Mouse (Mus musculus) heart, postnatal 4 days (tissue): ENCODE results near the gene Ugt1a9. TPM values are rescaled to one million over a fixed set of nuclear protein-coding genes. Genes with fewer than 3 reads are reported as not detected.

Experiments
- DNase-seq: peaks from one replicate; pipeline ENCODE4 v3.0.0; 2021
- total RNA-seq, 2 experiments: library from RNA; stranded (reverse); gene quantifications; 2 replicates each; pipeline ENCODE4 v1.2.3; 2021

Ugt1a9 gene
- total RNA-seq, 2 experiments from 2014 or later = not detected

DNA sequence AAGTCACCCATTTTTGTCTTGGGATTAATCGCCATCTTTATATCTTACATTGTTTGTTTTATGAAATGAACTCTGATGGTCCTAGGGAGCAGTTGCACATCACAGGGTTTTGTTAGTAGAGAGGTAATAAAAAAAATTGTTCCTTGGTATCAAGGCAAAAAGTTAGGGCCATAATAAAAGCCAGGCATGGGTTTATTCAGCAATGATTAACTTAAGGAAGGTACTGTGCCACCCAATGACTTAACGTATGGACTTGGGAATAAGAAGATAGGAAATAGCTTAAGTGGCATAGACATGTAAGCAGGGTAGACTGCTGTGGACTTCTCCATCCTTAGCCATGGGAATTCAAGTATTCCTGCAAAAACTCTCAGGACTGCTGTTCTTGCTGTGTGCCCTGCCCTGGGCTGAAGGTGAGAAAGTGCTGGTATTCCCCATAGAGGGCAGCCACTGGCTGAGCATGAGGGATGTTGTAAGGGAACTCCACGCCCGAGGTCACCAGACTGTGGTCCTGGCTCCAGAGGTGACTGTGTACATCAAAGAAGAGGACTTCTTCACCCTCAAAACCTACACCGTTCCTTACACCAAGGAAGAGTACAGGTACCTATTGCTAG, 115.8 kb downstream of the Ugt1a9 start:
- no peak for DNase-seq

DNA sequence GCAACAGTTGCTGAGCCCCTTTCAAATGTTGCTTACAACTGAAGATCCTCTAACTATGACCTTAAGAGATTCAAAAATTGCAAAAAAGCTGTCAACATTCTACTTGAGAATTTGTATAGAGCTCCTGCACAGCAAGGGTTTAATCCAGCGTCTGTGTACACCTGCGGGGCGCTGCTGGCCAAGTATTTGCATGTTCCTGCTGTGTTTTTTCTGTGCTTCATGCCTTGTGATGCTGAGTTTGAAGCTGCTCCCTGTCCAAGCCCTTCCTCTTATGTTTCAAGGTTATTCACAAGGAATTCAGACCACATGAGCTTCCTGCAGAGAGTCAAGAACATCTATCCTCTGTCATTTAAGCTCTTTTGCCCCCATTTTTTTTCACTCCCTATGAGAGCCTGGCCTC, 121.5 kb downstream of the Ugt1a9 start:
- no peak for DNase-seq

DNA sequence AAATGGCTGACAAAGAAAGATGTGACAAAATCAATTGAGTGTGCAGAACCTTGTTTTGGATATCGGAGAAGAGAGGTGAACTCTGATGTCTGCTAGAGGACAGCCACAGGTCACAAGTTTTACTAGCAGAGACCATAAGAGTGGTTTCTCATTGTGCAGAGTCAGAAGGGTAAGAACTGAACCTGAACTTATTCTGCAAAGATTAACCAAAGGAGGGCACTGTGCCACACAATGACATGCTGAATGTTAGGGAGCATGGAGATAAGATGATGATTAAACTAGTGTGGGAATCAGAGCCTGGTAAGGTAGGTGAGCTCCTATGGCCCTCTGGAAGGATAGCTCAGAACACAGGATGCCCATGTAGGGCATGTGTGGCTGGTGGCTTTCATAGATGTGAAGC, 125.1 kb downstream of the Ugt1a9 start:
- no peak for DNase-seq

DNA sequence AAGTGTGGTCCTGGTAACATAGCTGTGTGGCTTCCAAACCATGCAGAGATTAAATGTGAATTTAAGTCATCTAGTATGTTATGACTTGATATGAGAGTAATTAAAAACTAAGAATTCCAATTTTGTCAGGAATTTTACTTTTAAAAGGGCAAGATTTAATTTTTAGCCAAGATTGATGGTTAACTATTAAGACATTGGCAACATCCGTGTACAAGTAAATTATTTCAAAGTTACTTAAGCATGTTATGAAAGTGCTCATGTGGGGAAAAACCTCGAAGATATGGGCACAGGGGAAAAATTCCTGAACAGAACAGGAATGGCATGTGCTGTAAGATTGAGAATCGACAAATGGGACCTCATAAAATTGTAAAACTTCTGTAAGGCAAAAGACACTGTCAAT, 126.8 kb downstream of the Ugt1a9 start:
- DNase-seq = no peak

DNA sequence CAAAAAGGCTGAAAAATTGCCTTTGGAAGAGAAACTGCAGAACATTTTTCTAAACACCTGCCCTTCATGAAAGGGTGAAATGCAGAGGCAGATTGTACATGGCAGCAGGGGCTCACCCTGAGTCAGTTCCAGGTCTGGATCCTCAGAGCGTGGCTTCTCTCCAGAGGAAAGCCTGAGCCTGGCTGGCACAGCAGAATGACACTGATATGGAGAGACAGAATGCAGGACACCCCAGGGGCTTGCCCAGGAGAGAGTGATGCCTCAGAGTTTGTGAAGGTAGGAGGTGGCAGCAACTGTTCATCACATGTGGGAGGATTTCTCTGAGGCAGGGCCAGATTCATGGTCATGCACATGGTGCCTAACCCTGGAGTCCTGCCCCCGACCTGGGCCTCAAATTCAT, 129.4 kb downstream of the Ugt1a9 start:
- DNase-seq = no peak

DNA sequence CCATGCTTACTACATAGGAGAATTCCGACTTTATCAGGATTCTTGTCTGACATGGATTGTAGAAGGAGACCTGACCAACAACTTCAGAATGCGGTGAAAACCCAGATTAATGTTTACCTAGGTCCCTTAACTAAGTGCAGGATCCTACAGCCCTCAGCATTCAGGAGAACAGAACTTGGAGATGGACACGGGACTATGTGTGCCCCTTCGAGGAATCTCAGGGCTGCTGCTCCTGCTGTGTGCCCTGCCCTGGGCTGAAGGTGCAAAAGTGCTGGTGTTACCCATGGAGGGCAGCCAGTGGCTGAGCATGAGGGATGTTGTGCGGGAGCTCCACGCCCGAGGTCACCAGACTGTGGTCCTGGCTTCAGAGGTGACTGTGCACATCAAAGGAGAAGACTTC, 129.9 kb downstream of the Ugt1a9 start, which contains the start of gene Ugt1a2:
Ugt1a2 (plus strand) TSS at position 146 of the 400 bp plus-strand sequence.
- DNase-seq = no peak

DNA sequence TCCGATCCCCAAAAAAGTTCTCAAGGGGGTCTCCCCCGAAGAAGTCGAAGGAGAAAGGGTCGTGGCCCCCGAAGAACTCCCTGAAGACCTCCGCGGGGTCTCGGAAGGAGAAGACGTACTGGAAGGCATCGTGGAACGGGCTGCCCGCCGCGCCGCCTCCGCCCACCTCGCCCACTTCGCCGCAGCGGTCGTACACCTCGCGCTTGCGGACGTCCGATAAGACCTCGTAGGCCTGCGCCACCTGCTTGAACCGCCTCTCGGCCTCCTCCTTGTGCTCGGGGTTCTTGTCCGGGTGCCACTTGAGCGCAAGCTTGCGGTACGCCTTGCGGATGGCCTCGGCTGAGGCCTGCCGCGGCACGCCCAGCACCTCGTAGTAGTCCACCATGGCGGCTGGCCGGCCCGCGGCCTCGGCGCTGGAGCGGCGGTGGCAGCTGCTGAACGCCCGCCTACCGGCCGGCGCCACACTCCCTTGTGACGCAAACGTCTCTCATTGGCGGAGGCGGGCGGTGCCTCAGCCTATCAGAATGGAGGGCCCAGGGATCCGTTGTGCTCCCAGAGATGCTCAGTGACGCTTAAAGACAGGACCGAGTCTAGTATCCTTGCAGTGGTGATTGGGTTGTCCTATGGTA, 134.8 kb downstream of the Ugt1a9 start, which contains the start of gene Dnajb3:
Dnajb3 (minus strand) TSS at position 489 of the 629 bp plus-strand sequence.
- DNase-seq = peak; percentile 80

DNA sequence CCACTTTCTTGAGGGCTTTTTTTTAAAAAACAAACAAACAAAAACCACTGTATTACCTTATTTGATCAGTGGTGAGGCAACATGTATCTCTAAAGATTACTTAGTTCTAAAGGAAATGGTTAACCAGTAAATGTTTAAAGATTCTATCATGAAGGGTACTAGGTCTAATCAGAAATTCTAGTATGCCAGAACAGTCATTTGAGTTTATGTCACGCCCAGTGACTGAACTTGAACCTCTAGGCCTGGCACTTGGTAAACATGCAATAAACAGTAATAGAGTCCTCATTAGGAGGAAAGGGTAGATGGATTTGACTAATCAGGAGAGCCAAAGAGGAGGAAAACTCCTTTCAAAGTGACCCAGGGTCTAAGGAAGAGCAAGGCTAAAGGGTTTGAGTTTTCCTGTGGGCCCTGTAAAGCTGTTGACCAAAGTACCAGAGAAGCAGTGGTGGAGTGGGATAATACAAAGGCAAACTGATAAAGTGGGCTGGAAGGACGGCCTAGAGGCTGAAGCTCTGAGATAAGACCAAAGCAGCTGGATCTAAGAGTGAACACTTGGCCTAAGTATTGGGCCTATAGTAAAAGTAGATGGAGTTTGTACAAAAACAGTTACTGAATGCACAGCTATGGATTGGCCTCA, 136.4 kb downstream of the Ugt1a9 start:
- DNase-seq = no peak

DNA sequence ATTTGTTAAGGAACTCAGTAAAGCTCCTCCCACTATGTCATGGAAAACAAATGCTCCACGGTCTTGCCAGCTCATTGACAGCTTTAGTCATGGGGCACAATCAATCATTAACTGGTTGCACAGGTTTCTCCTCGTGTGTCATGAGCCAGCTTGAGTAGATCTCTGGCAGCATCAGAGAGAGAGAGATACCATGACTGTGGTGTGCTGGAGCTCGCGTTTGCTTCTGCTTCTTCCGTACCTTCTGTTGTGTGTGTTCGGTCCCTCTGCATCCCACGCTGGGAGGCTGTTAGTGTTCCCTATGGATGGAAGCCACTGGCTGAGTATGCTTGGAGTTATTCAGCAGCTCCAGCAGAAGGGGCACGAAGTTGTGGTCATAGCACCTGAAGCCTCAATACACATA, 141.2 kb downstream of the Ugt1a9 start, which contains the start of gene Ugt1a1:
Ugt1a1 (plus strand) TSS at position 148 of the 400 bp plus-strand sequence.
- no peak for DNase-seq

DNA sequence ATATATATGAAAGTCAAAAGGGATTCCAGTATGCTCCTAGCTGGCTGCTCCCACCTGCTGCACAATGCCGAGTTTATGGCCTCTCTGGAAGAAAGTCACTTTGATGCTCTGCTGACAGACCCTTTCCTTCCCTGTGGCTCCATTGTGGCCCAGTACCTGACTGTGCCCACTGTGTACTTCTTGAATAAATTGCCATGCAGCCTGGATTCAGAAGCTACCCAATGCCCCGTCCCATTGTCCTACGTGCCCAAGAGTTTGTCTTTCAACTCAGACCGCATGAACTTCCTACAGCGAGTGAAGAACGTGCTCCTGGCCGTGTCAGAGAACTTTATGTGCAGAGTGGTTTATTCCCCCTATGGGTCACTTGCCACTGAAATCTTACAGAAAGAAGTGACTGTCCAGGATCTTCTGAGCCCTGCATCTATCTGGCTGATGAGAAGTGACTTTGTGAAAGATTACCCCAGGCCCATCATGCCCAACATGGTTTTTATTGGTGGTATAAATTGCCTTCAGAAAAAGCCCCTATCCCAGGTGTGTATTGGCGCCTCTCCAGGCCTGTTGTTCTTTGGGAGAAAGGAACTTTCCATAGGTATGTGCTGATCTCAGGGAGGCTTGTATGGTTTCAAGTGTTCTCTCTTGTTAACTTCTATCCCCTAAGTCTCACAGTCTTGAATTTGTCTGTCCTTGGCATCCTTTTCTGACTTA, 141.9 kb downstream of the Ugt1a9 start:
- no peak for DNase-seq

DNA sequence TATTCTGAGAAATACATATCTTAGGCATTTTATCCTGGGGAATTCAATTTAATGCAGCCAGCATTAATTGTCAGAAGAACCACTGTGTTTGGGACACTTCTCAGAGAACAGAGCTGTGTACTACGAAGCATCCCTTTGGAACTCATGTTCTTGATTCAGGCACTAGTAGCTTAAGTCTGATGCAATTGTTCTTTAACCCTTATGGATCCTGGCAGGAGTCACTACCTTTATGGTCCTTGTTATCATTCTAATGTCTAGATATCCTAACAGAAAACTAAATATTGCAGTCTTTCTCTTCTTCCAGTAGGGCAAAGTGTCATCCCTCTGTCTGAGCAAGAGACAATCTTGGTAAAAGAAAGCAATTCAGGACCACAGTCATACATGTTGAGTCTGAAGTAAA, 142.5 kb downstream of the Ugt1a9 start:
- no peak for DNase-seq

DNA sequence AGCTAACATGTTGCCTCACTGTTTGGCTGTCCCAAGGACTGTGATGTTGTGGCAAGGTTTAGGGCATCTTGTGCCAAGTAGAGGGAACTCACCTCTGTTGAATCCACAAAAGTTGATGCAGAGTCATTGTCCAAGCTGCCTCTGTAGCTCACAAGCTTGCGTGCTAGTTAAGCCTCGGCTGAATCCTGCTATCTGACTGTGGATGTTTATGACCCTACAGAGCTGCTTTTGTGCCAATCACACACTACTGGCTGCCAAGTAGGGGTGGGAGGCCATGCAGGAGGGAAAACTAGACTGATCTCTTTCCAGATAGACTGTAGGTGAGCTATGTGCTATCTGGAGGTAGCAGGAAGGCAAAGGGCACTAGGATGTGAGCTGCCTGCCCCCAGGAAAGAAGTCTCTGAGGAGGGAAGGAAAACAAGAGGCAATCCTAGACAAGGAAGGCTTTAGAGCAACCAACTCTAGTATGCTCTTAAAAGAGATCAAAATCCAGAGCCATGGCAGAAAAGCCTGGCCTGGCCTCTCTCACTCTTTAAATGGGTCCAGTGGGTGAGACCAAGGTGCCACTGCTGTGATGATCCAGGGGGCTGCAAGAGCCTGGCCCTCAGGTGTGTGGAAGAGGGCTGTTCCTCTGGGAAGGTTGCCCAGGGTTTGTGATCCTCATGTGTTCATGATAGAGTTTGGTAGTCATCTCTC, 143.3 kb downstream of the Ugt1a9 start:
- DNase-seq = peak; percentile 15

DNA sequence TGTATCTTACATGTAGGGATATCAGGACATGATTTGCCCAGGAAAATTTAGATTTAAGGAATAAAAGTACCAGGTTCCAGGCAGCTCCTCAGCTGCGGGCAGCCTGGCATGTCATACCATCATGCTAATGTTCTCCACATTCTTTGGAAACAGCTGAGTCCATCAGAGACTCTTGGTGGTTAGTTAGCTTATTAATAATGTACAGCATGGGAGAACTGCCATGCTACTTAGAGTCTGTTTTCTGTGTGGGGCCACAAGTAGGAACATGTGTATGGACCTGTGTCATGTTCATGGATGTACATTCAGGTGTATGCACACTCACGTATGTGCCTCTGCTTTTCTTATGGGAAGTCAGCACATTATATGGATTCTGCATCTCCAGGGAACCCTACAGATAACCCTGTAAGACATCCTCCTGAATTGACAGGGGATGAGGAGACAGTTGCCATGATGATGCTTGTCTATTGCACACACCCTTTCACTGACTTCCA, 143.9 kb downstream of the Ugt1a9 start:
- peak; percentile 4 for DNase-seq

DNA sequence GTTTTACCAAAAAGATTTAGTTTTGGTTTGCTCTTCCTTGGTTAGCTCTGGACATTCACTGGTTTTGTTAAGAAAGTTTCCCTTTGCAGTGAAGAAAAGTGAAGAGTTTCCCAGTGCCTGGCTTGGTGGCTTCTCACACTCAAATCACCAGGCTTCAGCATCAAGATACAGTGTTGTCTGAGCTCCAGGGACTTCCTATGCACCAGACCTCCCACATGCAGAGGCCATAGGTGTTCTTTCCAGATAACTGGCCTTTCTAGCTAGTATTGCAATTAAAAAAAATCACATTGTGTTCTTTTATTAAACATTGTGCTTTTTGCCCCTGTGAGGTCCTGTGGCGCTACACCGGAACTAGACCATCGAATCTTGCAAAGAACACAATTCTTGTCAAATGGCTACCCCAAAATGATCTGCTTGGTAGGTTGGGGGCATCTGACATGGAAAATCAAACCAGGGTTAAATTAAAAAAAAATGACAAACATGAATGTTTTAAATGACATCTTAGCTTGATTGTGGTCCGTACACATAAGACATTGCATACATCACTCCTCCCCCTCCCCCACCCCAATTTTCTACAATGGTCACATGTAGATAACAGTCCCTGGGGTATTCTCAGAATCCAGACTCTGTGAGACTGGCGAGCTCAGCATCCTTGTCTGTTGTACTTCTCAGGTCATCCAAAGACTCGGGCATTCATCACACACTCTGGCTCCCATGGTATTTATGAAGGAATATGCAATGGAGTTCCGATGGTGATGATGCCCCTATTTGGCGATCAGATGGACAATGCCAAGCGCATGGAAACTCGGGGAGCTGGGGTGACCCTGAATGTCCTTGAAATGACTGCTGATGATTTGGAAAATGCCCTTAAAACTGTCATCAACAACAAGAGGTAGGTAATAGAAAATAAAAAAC, 145.1 kb downstream of the Ugt1a9 start:
- DNase-seq = peak; percentile 7

DNA sequence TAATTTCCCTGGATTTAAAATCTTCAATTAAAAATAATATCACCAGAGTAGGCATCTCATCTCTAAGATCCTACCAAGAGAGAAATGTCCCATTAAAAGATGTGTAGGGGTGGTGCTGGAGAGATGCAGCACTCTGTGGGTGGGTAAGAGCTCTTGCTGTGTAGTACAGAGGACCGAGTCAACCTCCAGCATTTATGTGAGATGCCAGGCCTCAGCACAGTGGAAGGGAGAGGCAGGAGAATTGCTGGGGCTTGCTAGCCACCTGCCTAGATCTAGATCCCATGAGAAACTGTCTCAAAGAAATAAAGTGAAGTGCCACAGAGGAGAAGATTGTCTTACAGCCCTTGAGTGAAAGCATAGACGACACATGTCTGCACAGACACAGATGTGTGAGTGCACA, 146.0 kb downstream of the Ugt1a9 start:
- DNase-seq = no peak

DNA sequence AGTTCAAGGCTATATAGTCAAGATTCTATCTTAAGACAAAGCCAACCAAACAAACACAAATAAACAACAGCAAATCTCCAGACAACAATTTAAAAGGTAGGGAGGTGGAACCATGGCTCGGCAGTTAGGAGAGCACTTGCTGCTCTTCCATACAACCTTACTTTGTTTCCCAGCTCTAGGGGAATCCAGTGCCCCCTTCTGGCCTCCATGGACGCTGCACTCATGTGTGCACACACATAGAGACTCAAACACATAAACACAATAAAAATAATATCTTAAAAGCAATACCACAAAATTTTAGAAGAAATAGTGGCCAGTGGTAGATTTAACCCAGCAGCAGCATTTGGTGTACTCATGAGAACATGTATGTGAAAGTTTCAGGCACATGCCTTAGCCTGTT, 146.5 kb downstream of the Ugt1a9 start:
- no peak for DNase-seq

DNA sequence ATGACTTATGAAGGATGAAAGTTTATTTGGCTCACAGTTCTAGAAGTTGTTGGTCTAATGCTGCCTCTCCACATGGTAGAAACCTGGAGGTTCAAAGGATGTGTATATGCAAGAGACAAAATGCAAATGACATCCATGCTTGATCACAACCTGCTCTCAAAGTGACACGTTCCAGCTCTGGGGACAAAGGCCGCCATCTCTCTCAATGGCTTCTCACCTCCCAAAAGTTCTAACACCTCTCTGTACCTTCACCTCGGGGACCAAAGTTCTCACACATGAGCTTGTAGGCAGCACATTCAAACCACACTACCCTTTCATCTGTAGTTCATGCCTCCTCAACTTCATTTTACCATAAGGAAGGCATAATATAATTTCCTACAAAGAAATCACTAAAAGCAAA, 147.0 kb downstream of the Ugt1a9 start:
- DNase-seq = no peak

DNA sequence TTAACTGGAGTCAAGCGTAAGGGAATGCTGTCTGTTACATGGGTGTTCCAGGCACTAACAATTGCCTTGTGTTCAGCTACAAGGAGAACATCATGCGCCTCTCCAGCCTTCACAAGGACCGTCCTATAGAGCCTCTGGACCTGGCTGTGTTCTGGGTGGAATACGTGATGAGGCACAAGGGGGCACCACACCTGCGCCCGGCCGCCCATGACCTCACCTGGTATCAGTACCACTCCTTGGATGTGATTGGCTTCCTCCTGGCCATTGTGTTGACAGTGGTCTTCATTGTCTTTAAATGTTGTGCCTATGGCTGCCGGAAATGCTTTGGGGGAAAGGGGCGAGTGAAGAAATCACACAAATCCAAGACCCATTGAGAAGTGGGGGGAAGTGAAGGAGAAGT, 147.5 kb downstream of the Ugt1a9 start:
- no peak for DNase-seq

DNA sequence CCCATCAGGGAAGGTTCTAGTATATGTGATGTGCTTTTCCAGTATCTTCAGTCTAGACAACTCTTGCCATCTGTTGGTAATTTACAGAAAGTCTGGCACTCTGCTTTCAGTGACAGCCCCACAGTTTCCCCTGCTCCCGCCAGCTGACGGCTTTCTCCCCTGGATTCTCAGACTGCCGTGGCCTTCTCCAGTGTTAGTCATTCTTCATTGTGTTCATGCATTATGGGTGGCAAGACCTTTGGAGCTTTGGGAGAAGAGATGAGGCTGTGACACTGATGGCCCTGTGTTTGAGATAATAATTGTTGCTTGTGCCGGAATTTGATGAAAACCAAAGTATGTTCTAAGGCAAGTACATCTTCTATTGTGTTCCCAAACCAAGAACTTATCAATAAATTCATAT, 148.0 kb downstream of the Ugt1a9 start:
- DNase-seq = no peak

DNA sequence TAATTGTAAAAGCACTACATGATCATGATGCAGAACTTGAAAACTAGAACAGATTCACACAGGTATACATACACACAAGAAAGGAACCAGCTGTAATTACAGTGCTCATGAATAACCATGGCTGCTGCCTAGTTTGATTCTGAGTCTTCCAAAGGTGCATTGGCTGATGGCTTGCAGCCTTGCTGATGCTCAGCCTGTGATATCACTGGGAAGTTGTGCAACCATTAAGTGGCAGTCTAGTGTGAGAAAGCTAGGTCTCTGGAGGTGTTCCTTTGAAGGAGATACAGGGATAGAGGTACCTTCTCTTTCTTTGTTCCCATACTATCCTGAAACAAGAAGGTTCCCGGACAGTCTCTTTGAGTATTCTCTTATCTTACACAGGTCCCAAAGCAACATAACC, 148.5 kb downstream of the Ugt1a9 start:
- DNase-seq = no peak

DNA sequence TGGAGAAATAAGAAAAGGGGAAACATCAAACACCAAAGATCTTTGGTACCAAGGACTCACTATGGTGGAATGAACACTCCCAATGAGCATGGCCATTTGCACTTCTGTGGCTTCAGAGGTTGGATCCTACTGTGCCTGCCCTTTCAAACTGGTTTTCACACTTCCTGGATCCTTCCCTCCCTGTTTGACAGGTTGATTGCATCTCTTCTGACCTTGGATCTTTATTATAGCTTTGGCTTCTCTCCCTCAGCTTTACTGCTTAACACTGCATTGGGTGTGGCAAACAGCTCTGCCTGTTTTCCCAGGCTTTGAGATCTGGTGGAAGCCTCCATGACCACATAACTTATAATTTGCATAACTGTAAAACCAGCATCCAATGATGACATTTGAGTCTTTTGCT, 149.7 kb downstream of the Ugt1a9 start:
- DNase-seq = no peak
